Mouse (Mus musculus) heart, embryonic 14.5 days (tissue): ENCODE measurements around the gene Sytl5. TPM values are rescaled to one million over a fixed set of nuclear protein-coding genes. Genes with fewer than 3 reads are reported as not detected.

Experiments used
- ATAC-seq: fragments of 200-750 bp; cut with Nextera tagmentation; 2 replicates; pipeline ENCODE4 v1.8.0; 2017; ENCODE audit warnings: low read depth, moderate TSS enrichment; ENCODE audit not compliant: insufficient number of reproducible peaks, insufficient read depth, low FRiP score
- H3K27ac ChIP-seq, 2 experiments: fragments of 200-500 bp in 1 of 2; fragments of 300-500 bp in 1 of 2; sonication (generic) in 1 of 2; replicated peaks in 1 of 2; 2 replicates each; pipeline ENCODE4 v1.5.1; 2012 to 2014; ENCODE audit warnings: low read depth in 2 of 2, low read length in 2 of 2, control low read depth in 1 of 2, mild to moderate bottlenecking in 1 of 2, mixed read lengths in 1 of 2; ENCODE audit not compliant: control insufficient read depth in 1 of 2, insufficient read depth in 1 of 2
- H3K27me3 ChIP-seq: fragments of 300-500 bp; sonication (generic); 2 replicates; pipeline ENCODE4 v1.6.1; 2014; ENCODE audit warnings: mild to moderate bottlenecking, low read length, control low read depth; ENCODE audit not compliant: control insufficient read depth, insufficient read depth
- H3K36me3 ChIP-seq: fragments of 300-500 bp; sonication (generic); 2 replicates; pipeline ENCODE4 v1.6.1; 2014; ENCODE audit warnings: mild to moderate bottlenecking, control low read depth, low read length, mixed read lengths; ENCODE audit not compliant: control insufficient read depth, insufficient read depth
- H3K4me1 ChIP-seq, 2 experiments: fragments of 200-500 bp in 1 of 2; fragments of 300-500 bp in 1 of 2; sonication (generic) in 1 of 2; 2 replicates each; pipeline ENCODE4 v1.6.1; 2012 to 2014; ENCODE audit warnings: low read length in 2 of 2, control low read depth in 1 of 2, mixed read lengths in 1 of 2; ENCODE audit not compliant: control insufficient read depth in 2 of 2, insufficient read depth in 2 of 2
- H3K4me2 ChIP-seq: fragments of 300-500 bp; sonication (generic); 2 replicates; pipeline ENCODE4 v1.6.1; 2014; ENCODE audit warnings: mild to moderate bottlenecking, low read length
- H3K4me3 ChIP-seq, 2 experiments: fragments of 200-500 bp in 1 of 2; fragments of 300-500 bp in 1 of 2; sonication (generic) in 1 of 2; 2 replicates each; pipeline ENCODE4 v1.5.1; 2012 to 2014; ENCODE audit warnings: low read length in 2 of 2, mild to moderate bottlenecking in 2 of 2, control low read depth in 1 of 2, low read depth in 1 of 2, moderate library complexity in 1 of 2; ENCODE audit not compliant: control insufficient read depth in 1 of 2, insufficient read depth in 1 of 2
- H3K9ac ChIP-seq: fragments of 300-500 bp; sonication (generic); 2 replicates; pipeline ENCODE4 v1.6.1; 2014; ENCODE audit warnings: mild to moderate bottlenecking, low read length
- H3K9me3 ChIP-seq: fragments of 300-500 bp; sonication (generic); 2 replicates; pipeline ENCODE4 v1.6.1; 2016; ENCODE audit warnings: low read length, control low read depth; ENCODE audit not compliant: control insufficient read depth
- whole genome bisulfite sequencing: fragments of 180-500 bp; shearing (Covaris S2); extraction: QIAGEN DNeasy Blood & Tissue Kit; methylation state at CpG from one replicate; pipeline ENCODE4 v1.1.7; 2014; 5-methylcytosine and 5-hydroxymethylcytosine counted together
- polyA plus RNA-seq: library from polyadenylated mRNA; unstranded; fragments of >200 nt; fragmentation: Nextera tagmentation; extraction: Ambion mirVana; gene quantifications from 2 replicates; pipeline ENCODE4 v1.2.1, GENCODE M21; 2014

Gene Sytl5
- polyA plus RNA-seq, 1 experiment from 2014 or later, result 0.18 TPM

DNA sequence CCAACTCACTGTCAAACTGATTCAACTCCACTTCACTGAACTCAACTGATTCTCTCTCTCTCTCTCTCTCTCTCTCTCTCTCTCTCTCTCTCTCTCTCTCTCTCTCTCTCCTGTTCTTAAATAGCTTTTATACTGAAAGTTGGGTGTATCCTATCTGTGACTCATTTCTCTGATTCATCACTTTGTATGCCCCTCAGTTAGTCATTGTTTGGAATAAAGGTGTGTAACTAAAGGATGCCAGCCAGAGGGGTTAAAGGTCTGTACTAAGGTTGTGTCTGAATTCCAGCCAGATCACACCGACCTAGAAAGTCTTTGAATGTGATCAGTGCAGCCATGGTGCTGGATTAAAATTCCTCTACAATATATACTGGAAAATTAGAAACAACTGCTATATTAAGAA, 115.3 kb downstream of the Sytl5 start:
- Histone ChIP-seq H3K27me3 (no peaks in the 10 kb centered on the region), H3K4me1 (no peaks in the 10 kb centered on the region), H3K9me3 (no peaks in the 10 kb centered on the region), H3K36me3 (no peaks in the 10 kb centered on the region), H3K4me3 (no peak overlapping the region), H3K27ac (no peak overlapping the region), H3K9ac (no peak overlapping the region), H3K4me2 (no peak overlapping the region)
- 52% methylated on average over 1 of the region's 1 CpGs for WGBS
- no peak for ATAC-seq

DNA sequence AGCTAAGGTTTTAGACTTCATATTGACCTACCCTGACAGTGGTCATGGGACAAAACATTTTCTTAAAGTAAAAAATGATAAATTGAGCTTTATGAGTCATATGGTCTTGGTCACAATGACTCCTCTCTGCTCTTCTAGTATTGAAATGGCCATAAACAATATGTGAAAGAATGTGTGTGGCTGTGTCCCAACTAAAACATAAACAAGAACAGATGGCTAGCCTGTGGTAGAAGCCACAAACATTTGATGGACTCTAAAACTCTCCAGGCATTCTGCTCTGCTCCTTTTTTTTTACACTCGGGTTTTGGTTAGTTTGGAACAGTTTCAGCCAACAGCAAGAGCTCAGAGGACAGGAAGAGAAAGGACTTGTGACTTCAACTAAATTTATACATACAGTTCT, 120.5 kb downstream of the Sytl5 start:
- no peaks in the 10 kb centered on the region for H3K9me3 ChIP-seq
- no peaks in the 10 kb centered on the region for H3K27me3 ChIP-seq
- no peak overlapping the region for H3K4me2 ChIP-seq
- no peaks in the 10 kb centered on the region for H3K4me1 ChIP-seq
- 19% methylated on average over 1 of the region's 1 CpGs for WGBS
- H3K36me3 ChIP-seq, result no peaks in the 10 kb centered on the region
- no peak for ATAC-seq
- H3K4me3 ChIP-seq, result no peak overlapping the region
- H3K27ac ChIP-seq, result no peak overlapping the region
- H3K9ac ChIP-seq, result no peak overlapping the region

DNA sequence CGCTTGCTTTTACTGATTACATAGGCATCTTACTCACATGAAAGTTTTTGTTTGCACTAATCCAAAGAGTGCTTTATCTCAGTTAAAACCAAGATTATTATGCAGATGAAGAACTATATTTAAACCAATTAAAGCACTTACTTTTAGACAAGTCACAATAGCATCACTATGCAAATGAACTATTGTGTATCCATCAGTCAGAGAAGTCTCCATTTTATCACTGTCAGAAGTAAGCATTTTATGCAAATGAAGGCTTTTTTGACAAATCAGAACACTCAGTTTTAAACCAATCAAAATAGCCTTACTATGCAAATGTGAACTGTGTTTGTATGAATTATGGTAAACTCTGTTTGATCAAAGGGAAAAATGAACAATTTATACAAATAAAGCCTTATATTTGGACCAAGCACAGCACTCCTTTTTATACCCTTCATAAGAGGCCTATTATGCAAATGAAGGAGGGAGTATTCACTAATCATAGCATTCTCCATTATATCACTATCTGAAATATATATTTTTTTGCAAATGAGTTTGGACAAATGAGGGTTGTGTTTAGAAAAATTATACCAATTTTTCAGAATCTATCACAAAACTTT, 122.4 kb downstream of the Sytl5 start:
- WGBS, result 82% methylated on average over 1 of the region's 1 CpGs
- no peak for ATAC-seq
- Histone ChIP-seq H3K9ac (no peak overlapping the region), H3K4me1 (no peaks in the 10 kb centered on the region), H3K9me3 (no peaks in the 10 kb centered on the region), H3K27ac (no peak overlapping the region), H3K27me3 (no peaks in the 10 kb centered on the region), H3K36me3 (no peaks in the 10 kb centered on the region), H3K4me2 (no peak overlapping the region), H3K4me3 (no peak overlapping the region)

DNA sequence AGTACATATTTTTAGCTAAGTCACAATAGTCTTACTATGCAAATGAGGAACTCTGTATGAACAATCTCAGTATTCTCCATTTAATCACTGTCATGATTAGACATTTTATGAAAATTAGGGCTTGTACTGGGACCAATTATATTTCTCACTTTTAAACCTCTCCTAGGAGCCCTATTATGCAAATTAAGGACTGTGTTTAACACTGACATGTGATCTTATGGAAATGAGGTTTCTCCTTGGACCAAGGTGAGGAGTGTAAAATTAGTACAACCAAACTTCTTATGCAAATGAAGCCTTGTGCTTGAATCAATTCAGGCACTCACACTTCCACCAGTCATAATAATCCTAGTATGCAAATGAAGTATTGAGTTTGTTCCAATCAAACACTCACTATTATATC, 124.8 kb downstream of the Sytl5 start:
- H3K9ac ChIP-seq, result no peak overlapping the region
- H3K27ac ChIP-seq, result no peak overlapping the region
- H3K4me1 ChIP-seq, result no peaks in the 10 kb centered on the region
- H3K27me3 ChIP-seq, result no peaks in the 10 kb centered on the region
- no peak overlapping the region for H3K4me2 ChIP-seq
- H3K4me3 ChIP-seq, result no peak overlapping the region
- H3K36me3 ChIP-seq, result no peaks in the 10 kb centered on the region
- no peak for ATAC-seq
- H3K9me3 ChIP-seq, result no peaks in the 10 kb centered on the region

DNA sequence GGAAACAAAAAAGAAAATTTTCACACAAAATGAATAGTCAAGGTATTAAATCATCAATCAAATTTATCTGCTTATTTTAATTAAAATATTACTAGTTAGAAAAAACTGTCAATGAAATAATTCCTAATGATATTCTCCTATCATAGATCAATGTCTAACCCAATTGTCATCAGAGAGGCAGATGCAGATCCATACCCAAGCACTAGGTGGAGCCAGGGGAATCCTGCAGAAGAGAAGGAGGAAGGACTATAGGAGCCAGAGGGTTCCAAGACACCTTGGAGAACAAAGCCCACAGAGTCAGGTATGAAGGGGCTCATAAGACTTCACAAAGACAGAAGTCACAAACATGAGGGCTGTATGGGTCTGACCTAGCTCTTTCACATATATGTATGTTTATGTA, 149.2 kb downstream of the Sytl5 start:
- Histone ChIP-seq H3K4me3 (no peak overlapping the region), H3K4me2 (no peak overlapping the region), H3K36me3 (no peaks in the 10 kb centered on the region), H3K9ac (no peak overlapping the region), H3K4me1 (no peaks in the 10 kb centered on the region), H3K9me3 (no peaks in the 10 kb centered on the region), H3K27me3 (no peaks in the 10 kb centered on the region), H3K27ac (no peak overlapping the region)
- ATAC-seq, result no peak

Other genes starting within 250 kb of the Sytl5 start
- 69.5 and 72.9 TPM in 2 replicates for gene Dynlt3, start 222.6 kb upstream of the Sytl5 start, polyA plus RNA-seq
- not detected in 2 replicates for gene Hypm, start 38.7 kb upstream of the Sytl5 start, polyA plus RNA-seq
- not detected in 2 replicates for gene H2al3, start 35.9 kb upstream of the Sytl5 start, polyA plus RNA-seq
- 7.9 and 8.9 TPM in 2 replicates for gene Srpx, start 232.1 kb downstream of the Sytl5 start, polyA plus RNA-seq